Mouse (Mus musculus) heart, embryonic 16.5 days (tissue): ENCODE data around the gene Hcls1. TPM values are rescaled to one million over a fixed set of nuclear protein-coding genes. Genes with fewer than 3 reads are reported as not detected.

Experiments used
- ATAC-seq: fragments of 200-750 bp; cut with Nextera tagmentation; replicated peaks from 2 replicates; pipeline ENCODE4 v1.8.0; 2017; ENCODE audit warnings: moderate number of reproducible peaks; ENCODE audit not compliant: insufficient read depth, low FRiP score; ENCODE audit errors: extremely low read depth
- H3K27ac ChIP-seq: fragments of 300-500 bp; sonication (generic); 2 replicates; pipeline ENCODE4 v1.5.1; 2014; ENCODE audit warnings: mild to moderate bottlenecking, low read length, control low read depth, moderate library complexity
- H3K27me3 ChIP-seq: fragments of 300-500 bp; sonication (generic); 2 replicates; pipeline ENCODE4 v1.6.1; 2014; ENCODE audit warnings: low read length, mixed read lengths; ENCODE audit not compliant: control insufficient read depth, insufficient read depth
- H3K36me3 ChIP-seq: fragments of 300-500 bp; sonication (generic); 2 replicates; pipeline ENCODE4 v1.6.1; 2014; ENCODE audit not compliant: control insufficient read depth, insufficient read depth
- H3K4me1 ChIP-seq: fragments of 300-500 bp; sonication (generic); 2 replicates; pipeline ENCODE4 v1.6.1; 2014; ENCODE audit warnings: low read length, mixed read lengths; ENCODE audit not compliant: control insufficient read depth, insufficient read depth
- H3K4me2 ChIP-seq: fragments of 300-500 bp; sonication (generic); 2 replicates; pipeline ENCODE4 v1.6.1; 2014; ENCODE audit warnings: low read depth, mild to moderate bottlenecking, control low read depth, low read length
- H3K4me3 ChIP-seq: fragments of 300-500 bp; sonication (generic); 2 replicates; pipeline ENCODE4 v1.5.1; 2014; ENCODE audit warnings: mild to moderate bottlenecking, control low read depth, low read length
- H3K9ac ChIP-seq: fragments of 300-500 bp; sonication (generic); 2 replicates; pipeline ENCODE4 v1.6.1; 2014; ENCODE audit warnings: low read length, control low read depth
- H3K9me3 ChIP-seq: fragments of 300-500 bp; sonication (generic); replicated peaks from 2 replicates; pipeline ENCODE4 v1.6.1; 2016; ENCODE audit warnings: low read length; ENCODE audit not compliant: control insufficient read depth
- WGBS: fragments of 180-500 bp; shearing (Covaris S2); extraction: QIAGEN DNeasy Blood & Tissue Kit; methylation state at CpG from one replicate; pipeline ENCODE4 v1.1.7; 2014; 5-methylcytosine and 5-hydroxymethylcytosine counted together
- polyA plus RNA-seq: library from polyadenylated mRNA; unstranded; fragments of >200 nt; fragmentation: Nextera tagmentation; extraction: Ambion mirVana; gene quantifications from 2 replicates; pipeline ENCODE4 v1.2.1, GENCODE M21; 2015

Hcls1 gene
- polyA plus RNA-seq, 1 experiment from 2014 or later = 19.2 TPM

GRCm38 (mm10) chr16:36989493-36989892 is 54.7 kb downstream of the Hcls1 start:
- WGBS = 37% methylated on average over 8 of the region's 8 CpGs
- ATAC-seq = peak; percentile 79
- peak overlapping the region; percentile 75 for H3K9ac ChIP-seq
- H3K4me3 ChIP-seq = peak overlapping the region; percentile 62
- peak overlapping the region; percentile 65 for H3K4me2 ChIP-seq
- no peaks in the 10 kb centered on the region for H3K27me3 ChIP-seq
- H3K4me1 ChIP-seq = peaks cover 15% of the 10 kb centered on the region
- H3K9me3 ChIP-seq = no peaks in the 10 kb centered on the region
- H3K27ac ChIP-seq = peak overlapping the region; percentile 97
- no peaks in the 10 kb centered on the region for H3K36me3 ChIP-seq

- peak within 1 kb of the TSS; percentile 75 for H3K9ac ChIP-seq
These were observed 55.3 kb downstream of the Hcls1 start, which contains the start of gene Fbxo40 for GRCm38 (mm10) chr16:36989999-36990625. Fbxo40 (minus strand) TSS chr16:36990467.

GRCm38 (mm10) chr16:36997650-36998049 is 62.9 kb downstream of the Hcls1 start:
- no peak overlapping the region for H3K9ac ChIP-seq
- no peaks in the 10 kb centered on the region for H3K4me1 ChIP-seq
- 73% methylated on average over 6 of the region's 6 CpGs for WGBS
- no peaks in the 10 kb centered on the region for H3K36me3 ChIP-seq
- no peak overlapping the region for H3K4me2 ChIP-seq
- no peak overlapping the region for H3K27ac ChIP-seq
- ATAC-seq = no peak
- no peaks in the 10 kb centered on the region for H3K27me3 ChIP-seq
- H3K4me3 ChIP-seq = no peak overlapping the region
- H3K9me3 ChIP-seq = no peaks in the 10 kb centered on the region

More at GRCm38 (mm10) chr16:36989999-36990625, 55.3 kb downstream of the Hcls1 start, which contains the start of gene Fbxo40:
- Histone ChIP-seq H3K4me3 (peak within 1 kb of the TSS; percentile 62), H3K27me3 (no peaks in the 10 kb centered on the region), H3K36me3 (no peaks in the 10 kb centered on the region), H3K27ac (peak within 1 kb of the TSS; percentile 97), H3K9me3 (no peaks in the 10 kb centered on the region), H3K4me2 (peak within 1 kb of the TSS; percentile 65), H3K4me1 (peaks cover 14% of the 10 kb centered on the region)
- WGBS = 31% methylated on average over 18 of the region's 18 CpGs
- ATAC-seq = peak; percentile 83

- Histone ChIP-seq H3K4me2 (no peak overlapping the region), H3K36me3 (no peaks in the 10 kb centered on the region), H3K27me3 (no peaks in the 10 kb centered on the region), H3K4me3 (no peak overlapping the region), H3K9me3 (no peaks in the 10 kb centered on the region), H3K4me1 (no peaks in the 10 kb centered on the region), H3K27ac (no peak overlapping the region), H3K9ac (no peak overlapping the region)
- no peak for ATAC-seq
- 53% methylated on average over 9 of the region's 9 CpGs for WGBS
These were observed 64.7 kb downstream of the Hcls1 start for GRCm38 (mm10) chr16:36999366-36999972.

GRCm38 (mm10) chr16:37009262-37009661 is 74.5 kb downstream of the Hcls1 start:
- Histone ChIP-seq H3K4me1 (peaks cover 9% of the 10 kb centered on the region), H3K36me3 (no peaks in the 10 kb centered on the region), H3K9me3 (no peaks in the 10 kb centered on the region), H3K9ac (no peak overlapping the region), H3K27ac (no peak overlapping the region), H3K27me3 (no peaks in the 10 kb centered on the region), H3K4me2 (no peak overlapping the region), H3K4me3 (no peak overlapping the region)
- WGBS = 60% methylated on average over 6 of the region's 6 CpGs
- ATAC-seq = no peak

- H3K4me3 ChIP-seq = no peak overlapping the region
- peaks cover 9% of the 10 kb centered on the region for H3K4me1 ChIP-seq
- peak overlapping the region; percentile 71 for H3K27ac ChIP-seq
- H3K4me2 ChIP-seq = no peak overlapping the region; the same call in 1 of the 2 replicates
- H3K9ac ChIP-seq = no peak overlapping the region; the same call in 1 of the 2 replicates
- 43% methylated on average over 4 of the region's 4 CpGs for WGBS
- no peaks in the 10 kb centered on the region for H3K27me3 ChIP-seq
- H3K36me3 ChIP-seq = no peaks in the 10 kb centered on the region
- H3K9me3 ChIP-seq = no peaks in the 10 kb centered on the region
- peak; percentile 38; the same call in 1 of the 2 replicates for ATAC-seq
These were observed 75.6 kb downstream of the Hcls1 start for GRCm38 (mm10) chr16:37010370-37010769.

- 2% methylated on average over 30 of the region's 30 CpGs for WGBS
- Histone ChIP-seq H3K9me3 (no peaks in the 10 kb centered on the region), H3K4me3 (peak within 1 kb of the TSS; percentile 76), H3K36me3 (no peaks in the 10 kb centered on the region), H3K27me3 (no peaks in the 10 kb centered on the region), H3K4me2 (peak within 1 kb of the TSS; percentile 85), H3K4me1 (peaks cover 9% of the 10 kb centered on the region), H3K9ac (peak within 1 kb of the TSS; percentile 73), H3K27ac (peak within 1 kb of the TSS; percentile 71)
- ATAC-seq = peak; percentile 97
These were observed 76.5 kb downstream of the Hcls1 start, which contains the start of gene Polq for GRCm38 (mm10) chr16:37011061-37011921. Polq (plus strand) TSS chr16:37011786.

- Histone ChIP-seq H3K4me2 (peak overlapping the region; percentile 85), H3K27ac (no peak overlapping the region), H3K4me3 (peak overlapping the region; percentile 76), H3K36me3 (no peaks in the 10 kb centered on the region), H3K9ac (peak overlapping the region; percentile 73), H3K27me3 (no peaks in the 10 kb centered on the region), H3K4me1 (peaks cover 9% of the 10 kb centered on the region), H3K9me3 (no peaks in the 10 kb centered on the region)
- ATAC-seq = peak; percentile 24; the same call in 1 of the 2 replicates
- WGBS = under 1% methylated on average over 26 of the region's 26 CpGs
These were observed 77.1 kb downstream of the Hcls1 start for GRCm38 (mm10) chr16:37011922-37012289.
